Mouse (Mus musculus): ENCODE measurements around the gene Cdk5rap3. TPM values are rescaled to one million over a fixed set of nuclear protein-coding genes. Genes with fewer than 3 reads are reported as not detected.
A peak's percentile ranks its signal among the peaks of the same experiment; 100 is the strongest.

Cdk5rap3 gene
- polyA plus RNA-seq, 1 experiment from 2014 or later, result 106 TPM

DNA sequence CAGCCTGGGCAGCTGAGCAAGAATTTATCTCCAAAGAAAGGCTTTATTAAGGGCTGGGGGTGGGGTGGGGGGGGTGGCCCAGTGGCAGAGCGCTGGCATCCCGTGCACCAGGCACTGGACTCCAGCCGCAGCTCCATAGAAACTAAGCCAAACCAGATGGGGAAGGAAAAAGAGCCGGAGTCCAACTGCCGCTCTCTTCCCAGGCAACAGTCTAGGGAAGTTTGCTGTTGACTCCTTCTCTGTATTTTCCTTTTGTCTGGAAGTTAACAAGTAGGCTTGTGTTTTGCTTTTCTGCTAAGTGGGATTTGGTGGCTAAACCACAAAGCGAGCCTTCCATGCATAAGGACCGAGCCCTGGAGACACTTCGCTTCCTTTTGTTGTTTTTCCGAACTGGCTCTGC, 30.2 kb upstream of the Cdk5rap3 start:
- H3K27me3 ChIP-seq (replicated peaks; ENCODE audit: control insufficient read depth, insufficient read depth, low read length), result no peaks in the 10 kb centered on the region
- peaks cover 20% of the 10 kb centered on the region for H3K4me1 ChIP-seq (replicated peaks; ENCODE audit: control insufficient read depth, insufficient read depth, low read length)
- no peaks in the 10 kb centered on the region for H3K9me3 ChIP-seq (ENCODE audit: control insufficient read depth, low read length)
- peaks cover 3% of the 10 kb centered on the region; the same call in 1 of the 2 replicates for H3K36me3 ChIP-seq (ENCODE audit: control insufficient read depth, insufficient read depth)
- no peak overlapping the region for H3K27ac ChIP-seq (ENCODE audit: low read length)
- no peak for ATAC-seq
- WGBS, result 54% methylated on average over 9 of the region's 9 CpGs
- no peak overlapping the region for H3K4me2 ChIP-seq (ENCODE audit: low read length)
- no peak overlapping the region for H3K9ac ChIP-seq (replicated peaks; ENCODE audit: low read depth, low read length)
- no peak overlapping the region for H3K4me3 ChIP-seq (replicated peaks; ENCODE audit: low read length)

GRCm38 (mm10) chr11:96944844-96945580, 28.7 kb upstream of the Cdk5rap3 start:
- Histone ChIP-seq H3K27ac (ENCODE audit: low read length) (no peak overlapping the region), H3K4me2 (ENCODE audit: low read length) (peak overlapping the region; percentile 98)
- WGBS, result 87% methylated on average over 14 of the region's 14 CpGs

DNA sequence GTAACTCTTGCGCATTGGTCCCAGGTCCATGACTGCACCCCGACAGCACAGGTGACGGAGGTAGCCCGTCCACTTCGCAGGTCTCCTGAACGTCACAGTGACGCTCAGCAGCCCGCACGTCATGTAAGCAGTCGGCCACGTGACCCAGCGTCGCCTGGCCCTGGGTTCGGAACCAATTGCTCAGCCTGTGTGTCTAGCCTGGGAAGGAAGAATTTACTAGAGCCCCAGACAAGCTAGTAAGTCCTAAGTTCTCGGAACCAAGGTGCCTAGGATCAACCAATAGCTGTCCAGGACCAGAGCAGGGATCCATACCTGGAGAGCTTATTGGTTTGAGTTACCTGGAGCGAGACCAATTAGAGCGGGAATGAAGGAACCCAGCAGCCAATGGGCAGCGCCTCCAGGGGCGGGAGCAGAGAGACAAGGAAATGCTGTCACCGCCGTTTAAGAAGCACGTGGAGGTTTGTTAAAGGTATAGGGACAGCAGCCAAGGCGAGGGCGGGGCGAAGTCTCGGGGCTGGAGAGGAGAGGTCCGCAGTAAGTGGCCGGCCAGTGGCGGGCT, 27.5 kb upstream of the Cdk5rap3 start, which contains the start of gene Pnpo:
Gene Pnpo, minus strand, starts transcription at position 241 of the 559 bp plus-strand sequence.
- WGBS, result under 1% methylated on average over 29 of the region's 29 CpGs

More at GRCm38 (mm10) chr11:96944844-96945580, 28.7 kb upstream of the Cdk5rap3 start:
- Histone ChIP-seq H3K36me3 (ENCODE audit: control insufficient read depth, insufficient read depth) (no peaks in the 10 kb centered on the region), H3K4me3 (replicated peaks; ENCODE audit: low read length) (peak overlapping the region; percentile 54), H3K4me1 (replicated peaks; ENCODE audit: control insufficient read depth, insufficient read depth, low read length) (peaks cover 20% of the 10 kb centered on the region), H3K9ac (replicated peaks; ENCODE audit: low read depth, low read length) (peak overlapping the region; percentile 26; the same call in 1 of the 2 replicates), H3K27me3 (replicated peaks; ENCODE audit: control insufficient read depth, insufficient read depth, low read length) (no peaks in the 10 kb centered on the region), H3K9me3 (ENCODE audit: control insufficient read depth, low read length) (no peaks in the 10 kb centered on the region)
- no peak for ATAC-seq

GRCm38 (mm10) chr11:96941989-96942590, 25.8 kb upstream of the Cdk5rap3 start:
- Histone ChIP-seq H3K9me3 (ENCODE audit: control insufficient read depth, low read length) (no peaks in the 10 kb centered on the region), H3K4me2 (ENCODE audit: low read length) (no peak overlapping the region), H3K27me3 (replicated peaks; ENCODE audit: control insufficient read depth, insufficient read depth, low read length) (no peaks in the 10 kb centered on the region), H3K36me3 (ENCODE audit: control insufficient read depth, insufficient read depth) (no peaks in the 10 kb centered on the region), H3K4me3 (replicated peaks; ENCODE audit: low read length) (no peak overlapping the region), H3K4me1 (replicated peaks; ENCODE audit: control insufficient read depth, insufficient read depth, low read length) (peaks cover 20% of the 10 kb centered on the region), H3K27ac (ENCODE audit: low read length) (no peak overlapping the region), H3K9ac (replicated peaks; ENCODE audit: low read depth, low read length) (no peak overlapping the region)
- no peak for ATAC-seq
- WGBS, result 76% methylated on average over 6 of the region's 6 CpGs

More for the DNA sequence above, 27.5 kb upstream of the Cdk5rap3 start, which contains the start of gene Pnpo:
- H3K9ac ChIP-seq (replicated peaks; ENCODE audit: low read depth, low read length), result peak within 1 kb of the TSS; percentile 58
- no peaks in the 10 kb centered on the region for H3K9me3 ChIP-seq (ENCODE audit: control insufficient read depth, low read length)
- peak within 1 kb of the TSS; percentile 54 for H3K4me3 ChIP-seq (replicated peaks; ENCODE audit: low read length)
- H3K27ac ChIP-seq (ENCODE audit: low read length), result no peak within 1 kb of the TSS
- ATAC-seq, result peak; percentile 99
- H3K4me1 ChIP-seq (replicated peaks; ENCODE audit: control insufficient read depth, insufficient read depth, low read length), result peaks cover 20% of the 10 kb centered on the region
- H3K36me3 ChIP-seq (ENCODE audit: control insufficient read depth, insufficient read depth), result no peaks in the 10 kb centered on the region
- peak within 1 kb of the TSS; percentile 98 for H3K4me2 ChIP-seq (ENCODE audit: low read length)
- H3K27me3 ChIP-seq (replicated peaks; ENCODE audit: control insufficient read depth, insufficient read depth, low read length), result no peaks in the 10 kb centered on the region

GRCm38 (mm10) chr11:96940578-96941465, 24.5 kb upstream of the Cdk5rap3 start:
- Histone ChIP-seq H3K4me3 (replicated peaks; ENCODE audit: low read length) (no peak overlapping the region), H3K9me3 (ENCODE audit: control insufficient read depth, low read length) (no peaks in the 10 kb centered on the region), H3K27me3 (replicated peaks; ENCODE audit: control insufficient read depth, insufficient read depth, low read length) (no peaks in the 10 kb centered on the region), H3K27ac (ENCODE audit: low read length) (no peak overlapping the region), H3K36me3 (ENCODE audit: control insufficient read depth, insufficient read depth) (no peaks in the 10 kb centered on the region), H3K4me2 (ENCODE audit: low read length) (no peak overlapping the region), H3K9ac (replicated peaks; ENCODE audit: low read depth, low read length) (no peak overlapping the region), H3K4me1 (replicated peaks; ENCODE audit: control insufficient read depth, insufficient read depth, low read length) (peaks cover 13% of the 10 kb centered on the region)
- ATAC-seq, result no peak
- WGBS, result 75% methylated on average over 16 of the region's 16 CpGs

- Histone ChIP-seq H3K27me3 (replicated peaks; ENCODE audit: control insufficient read depth, insufficient read depth, low read length) (no peaks in the 10 kb centered on the region), H3K27ac (ENCODE audit: low read length) (no peak overlapping the region), H3K36me3 (ENCODE audit: control insufficient read depth, insufficient read depth) (no peaks in the 10 kb centered on the region), H3K9ac (replicated peaks; ENCODE audit: low read depth, low read length) (no peak overlapping the region), H3K4me1 (replicated peaks; ENCODE audit: control insufficient read depth, insufficient read depth, low read length) (peaks cover 3% of the 10 kb centered on the region; the same call in 1 of the 2 replicates), H3K4me2 (ENCODE audit: low read length) (no peak overlapping the region), H3K4me3 (replicated peaks; ENCODE audit: low read length) (no peak overlapping the region), H3K9me3 (ENCODE audit: control insufficient read depth, low read length) (no peaks in the 10 kb centered on the region)
- ATAC-seq, result no peak
- WGBS, result 88% methylated on average over 6 of the region's 6 CpGs
These were observed 22.1 kb upstream of the Cdk5rap3 start for GRCm38 (mm10) chr11:96938426-96938800.

DNA sequence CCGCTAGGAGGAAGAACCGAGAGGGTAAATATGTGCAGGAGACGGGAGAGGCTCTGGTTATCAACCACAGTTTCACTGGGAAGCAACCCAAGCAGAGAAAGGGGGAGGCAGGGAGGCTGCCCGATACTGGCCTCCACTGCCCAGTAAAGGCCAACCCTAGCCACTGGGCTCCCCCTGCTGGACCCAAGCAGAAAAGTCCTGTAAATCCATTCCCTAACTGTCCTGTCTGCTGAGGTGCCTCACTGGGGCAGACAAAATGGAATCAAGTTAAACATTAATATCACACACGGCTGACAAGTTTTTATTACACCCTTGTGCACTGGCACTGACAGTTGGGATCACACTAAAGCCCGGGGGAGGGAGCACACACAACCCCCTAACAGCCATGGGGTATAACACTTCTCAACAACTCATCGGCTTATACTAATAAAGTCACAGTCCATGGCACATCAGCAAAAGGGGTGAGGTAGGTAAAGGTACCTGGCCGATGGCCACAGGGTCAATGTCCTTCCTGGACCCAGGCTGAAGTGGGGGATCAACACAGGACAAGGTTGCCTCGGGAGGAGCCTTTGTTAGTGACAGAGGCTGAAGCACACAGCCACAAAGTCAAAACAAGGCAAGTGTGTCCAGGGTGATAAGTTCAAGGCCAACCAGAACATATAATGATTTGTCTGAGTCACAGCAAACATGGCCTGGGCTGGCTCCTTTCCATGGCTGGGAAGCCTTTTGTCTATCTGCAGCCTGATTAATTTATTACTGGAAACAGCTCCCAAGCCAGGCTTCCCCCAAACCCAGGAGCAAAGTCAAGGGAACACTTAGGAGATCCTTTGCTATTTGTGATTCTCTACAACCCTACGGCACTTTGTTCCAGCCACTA, 21.5 kb upstream of the Cdk5rap3 start:
- Histone ChIP-seq H3K4me2 (ENCODE audit: low read length) (no peak overlapping the region), H3K4me3 (replicated peaks; ENCODE audit: low read length) (no peak overlapping the region), H3K27me3 (replicated peaks; ENCODE audit: control insufficient read depth, insufficient read depth, low read length) (no peaks in the 10 kb centered on the region), H3K36me3 (ENCODE audit: control insufficient read depth, insufficient read depth) (no peaks in the 10 kb centered on the region), H3K4me1 (replicated peaks; ENCODE audit: control insufficient read depth, insufficient read depth, low read length) (no peaks in the 10 kb centered on the region; the same call in 1 of the 2 replicates), H3K27ac (ENCODE audit: low read length) (no peak overlapping the region), H3K9ac (replicated peaks; ENCODE audit: low read depth, low read length) (no peak overlapping the region), H3K9me3 (ENCODE audit: control insufficient read depth, low read length) (no peaks in the 10 kb centered on the region)
- WGBS, result 59% methylated on average over 10 of the region's 10 CpGs
- no peak for ATAC-seq

DNA sequence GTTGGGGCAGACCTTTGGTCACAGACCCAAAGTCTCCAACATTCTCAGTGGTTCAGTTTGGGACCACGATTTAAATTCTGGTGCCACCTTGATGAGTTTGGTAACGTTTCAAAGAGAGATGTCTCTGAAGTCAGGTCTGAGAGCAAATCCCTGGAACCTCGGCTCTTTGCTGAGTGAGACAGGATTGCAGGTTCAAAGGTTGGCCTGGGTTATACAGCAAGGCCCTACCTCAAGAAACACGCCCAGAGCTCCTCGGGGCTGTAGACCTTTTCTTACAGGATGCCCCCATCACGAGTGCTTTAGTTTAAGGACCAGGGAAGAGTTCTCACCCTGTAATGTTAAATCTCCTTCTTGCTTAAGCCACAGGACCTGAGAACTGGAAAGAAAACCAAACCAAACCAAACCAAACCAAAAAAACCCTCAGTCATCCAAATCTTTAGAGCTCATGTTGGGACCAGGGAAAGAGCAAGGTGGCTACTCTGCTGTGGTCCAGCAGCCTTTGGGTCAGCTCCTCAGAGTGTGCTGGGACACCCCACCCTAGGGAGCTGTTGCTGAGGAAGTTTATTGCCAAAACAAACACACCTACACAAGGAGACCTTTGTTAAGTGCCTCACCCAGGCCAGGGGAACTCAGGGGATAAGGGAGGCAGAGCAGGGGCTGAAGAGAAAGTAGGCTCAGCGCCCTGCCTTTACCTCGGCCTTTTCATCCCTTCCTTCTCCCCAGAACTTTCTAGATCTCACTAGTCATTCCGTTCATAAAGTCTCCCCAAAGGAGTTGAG, 19.8 kb upstream of the Cdk5rap3 start:
- Histone ChIP-seq H3K4me2 (ENCODE audit: low read length) (no peak overlapping the region), H3K9me3 (ENCODE audit: control insufficient read depth, low read length) (no peaks in the 10 kb centered on the region), H3K4me1 (replicated peaks; ENCODE audit: control insufficient read depth, insufficient read depth, low read length) (no peaks in the 10 kb centered on the region; the same call in 1 of the 2 replicates), H3K27me3 (replicated peaks; ENCODE audit: control insufficient read depth, insufficient read depth, low read length) (no peaks in the 10 kb centered on the region), H3K27ac (ENCODE audit: low read length) (no peak overlapping the region), H3K9ac (replicated peaks; ENCODE audit: low read depth, low read length) (no peak overlapping the region), H3K4me3 (replicated peaks; ENCODE audit: low read length) (no peak overlapping the region), H3K36me3 (ENCODE audit: control insufficient read depth, insufficient read depth) (no peaks in the 10 kb centered on the region)
- ATAC-seq, result no peak
- 85% methylated on average over 9 of the region's 9 CpGs for WGBS
